Mouse (Mus musculus): Measurements from ENCODE around the gene Fbxo46. TPM values are rescaled to one million over a fixed set of nuclear protein-coding genes. Genes with fewer than 3 reads are reported as not detected.

The Fbxo46 gene
- total and polyA plus RNA-seq, 2 experiments from 2014 or later, result 6.2 to 13.1 TPM

GRCm38 (mm10) chr7:19082171-19082570 lies 37.5 kb upstream of the Fbxo46 start:
- no peak overlapping the region for H3K4me2 ChIP-seq (ENCODE audit: low read depth, low read length)
- H3K4me1 ChIP-seq (ENCODE audit: control insufficient read depth, insufficient read depth), result peaks cover 59% of the 10 kb centered on the region
- ATAC-seq (ENCODE audit: insufficient read depth, low read depth), result no peak
- 0 out of 2 replicates have a peak overlapping the region, but pooled peaks have one; percentile 69 for H3K9ac ChIP-seq (replicated peaks; ENCODE audit: low read depth, low read length)
- peaks cover 53% of the 10 kb centered on the region for H3K36me3 ChIP-seq (replicated peaks; ENCODE audit: control insufficient read depth, insufficient read depth, low read length)
- no peaks in the 10 kb centered on the region for H3K27me3 ChIP-seq (ENCODE audit: control insufficient read depth, insufficient read depth, low read length)
- TF ChIP-seq CTCF (IDR thresholded peaks at IDR 0.05; ENCODE audit: low read depth), result no peak
- no peaks in the 10 kb centered on the region for H3K9me3 ChIP-seq (replicated peaks; ENCODE audit: control insufficient read depth, low read length)
- peak overlapping the region; percentile 95 for H3K27ac ChIP-seq (ENCODE audit: low read depth)
- no peak for DNase-seq (ENCODE audit: low spot score)
- no peak overlapping the region for H3K4me3 ChIP-seq (ENCODE audit: low read depth, low read length)
- 83% methylated on average over 4 of the region's 4 CpGs for WGBS

GRCm38 (mm10) chr7:19083096-19083495 lies 36.6 kb upstream of the Fbxo46 start:
- peak; percentile 84 for DNase-seq (ENCODE audit: low spot score)
- Histone ChIP-seq H3K36me3 (replicated peaks; ENCODE audit: control insufficient read depth, insufficient read depth, low read length) (peaks cover 59% of the 10 kb centered on the region), H3K27ac (ENCODE audit: low read depth) (peak overlapping the region; percentile 95), H3K4me1 (ENCODE audit: control insufficient read depth, insufficient read depth) (peaks cover 50% of the 10 kb centered on the region), H3K9ac (replicated peaks; ENCODE audit: low read depth, low read length) (peak overlapping the region; percentile 69), H3K9me3 (replicated peaks; ENCODE audit: control insufficient read depth, low read length) (no peaks in the 10 kb centered on the region), H3K4me3 (ENCODE audit: low read depth, low read length) (peak overlapping the region; percentile 62), H3K4me2 (ENCODE audit: low read depth, low read length) (peak overlapping the region; percentile 78), H3K27me3 (ENCODE audit: control insufficient read depth, insufficient read depth, low read length) (no peaks in the 10 kb centered on the region)
- 15% methylated on average over 6 of the region's 6 CpGs for WGBS
- TF ChIP-seq EP300 (IDR thresholded peaks at IDR 0.05; ENCODE audit: low read depth) (no peak), CTCF (IDR thresholded peaks at IDR 0.05; ENCODE audit: low read depth) (no peak)
- ATAC-seq (ENCODE audit: insufficient read depth, low read depth), result peak; percentile 80

- Histone ChIP-seq H3K4me2 (ENCODE audit: low read depth, low read length) (peak within 1 kb of the TSS; percentile 78), H3K9me3 (replicated peaks; ENCODE audit: control insufficient read depth, low read length) (no peaks in the 10 kb centered on the region), H3K36me3 (replicated peaks; ENCODE audit: control insufficient read depth, insufficient read depth, low read length) (peaks cover 57% of the 10 kb centered on the region), H3K9ac (replicated peaks; ENCODE audit: low read depth, low read length) (peak within 1 kb of the TSS; percentile 69), H3K4me1 (ENCODE audit: control insufficient read depth, insufficient read depth) (peaks cover 48% of the 10 kb centered on the region), H3K4me3 (ENCODE audit: low read depth, low read length) (peak within 1 kb of the TSS; percentile 62), H3K27ac (ENCODE audit: low read depth) (peak within 1 kb of the TSS; percentile 95), H3K27me3 (ENCODE audit: control insufficient read depth, insufficient read depth, low read length) (no peaks in the 10 kb centered on the region)
- DNase-seq (ENCODE audit: low spot score) (peak; percentile 45), ATAC-seq (ENCODE audit: insufficient read depth, low read depth) (peak; percentile 62)
- WGBS, result 23% methylated on average over 9 of the region's 10 CpGs
- TF ChIP-seq CTCF (IDR thresholded peaks at IDR 0.05; ENCODE audit: low read depth) (no peak), EP300 (IDR thresholded peaks at IDR 0.05; ENCODE audit: low read depth) (no peak)
Observed at GRCm38 (mm10) chr7:19083701-19084100, 36.0 kb upstream of the Fbxo46 start, which contains the start of gene Dmpk. Dmpk (plus strand) TSS chr7:19083849.

GRCm38 (mm10) chr7:19084277-19084771 lies 35.3 kb upstream of the Fbxo46 start:
- TF ChIP-seq EP300 (IDR thresholded peaks at IDR 0.05; ENCODE audit: low read depth) (no peak), CTCF (IDR thresholded peaks at IDR 0.05; ENCODE audit: low read depth) (no peak)
- Histone ChIP-seq H3K4me1 (ENCODE audit: control insufficient read depth, insufficient read depth) (peaks cover 48% of the 10 kb centered on the region), H3K27me3 (ENCODE audit: control insufficient read depth, insufficient read depth, low read length) (no peaks in the 10 kb centered on the region), H3K9me3 (replicated peaks; ENCODE audit: control insufficient read depth, low read length) (no peaks in the 10 kb centered on the region), H3K9ac (replicated peaks; ENCODE audit: low read depth, low read length) (peak overlapping the region; percentile 69), H3K4me3 (ENCODE audit: low read depth, low read length) (peak overlapping the region; percentile 62), H3K36me3 (replicated peaks; ENCODE audit: control insufficient read depth, insufficient read depth, low read length) (peaks cover 51% of the 10 kb centered on the region), H3K27ac (ENCODE audit: low read depth) (peak overlapping the region; percentile 95), H3K4me2 (ENCODE audit: low read depth, low read length) (peak overlapping the region; percentile 78)
- no peak for DNase-seq (ENCODE audit: low spot score)
- WGBS, result 36% methylated on average over 6 of the region's 6 CpGs
- ATAC-seq (ENCODE audit: insufficient read depth, low read depth), result peak; percentile 3; the same call in 1 of the 2 replicates

- Histone ChIP-seq H3K36me3 (replicated peaks; ENCODE audit: control insufficient read depth, insufficient read depth, low read length) (peaks cover 49% of the 10 kb centered on the region), H3K9ac (replicated peaks; ENCODE audit: low read depth, low read length) (peak overlapping the region; percentile 69), H3K27me3 (ENCODE audit: control insufficient read depth, insufficient read depth, low read length) (no peaks in the 10 kb centered on the region), H3K4me3 (ENCODE audit: low read depth, low read length) (peak overlapping the region; percentile 62), H3K4me1 (ENCODE audit: control insufficient read depth, insufficient read depth) (peaks cover 48% of the 10 kb centered on the region), H3K27ac (ENCODE audit: low read depth) (peak overlapping the region; percentile 95), H3K9me3 (replicated peaks; ENCODE audit: control insufficient read depth, low read length) (no peaks in the 10 kb centered on the region), H3K4me2 (ENCODE audit: low read depth, low read length) (peak overlapping the region; percentile 78)
- ATAC-seq (ENCODE audit: insufficient read depth, low read depth) (no peak), DNase-seq (ENCODE audit: low spot score) (no peak)
- TF ChIP-seq CTCF (IDR thresholded peaks at IDR 0.05; ENCODE audit: low read depth) (no peak), EP300 (IDR thresholded peaks at IDR 0.05; ENCODE audit: low read depth) (no peak)
- 24% methylated on average over 9 of the region's 9 CpGs for WGBS
Observed at GRCm38 (mm10) chr7:19084921-19085473, 34.7 kb upstream of the Fbxo46 start.
